10 mouse cellular contexts compared by ENCODE assay signal in genomic region chr13:51800921-51801320, GRCm38 (mm10). TPM values are rescaled to one million over a fixed set of nuclear protein-coding genes. Genes with fewer than 3 reads are reported as not detected.
A peak's percentile ranks its signal among the peaks of the same experiment; 100 is the strongest.
DNase-seq lines count a peak whose midpoint lies in the region; ATAC-seq and TF ChIP-seq lines count a peak whose summit lies in the region.
"Had no signal": no experiment of that assay in that cellular context is flagged by ENCODE, and none has a peak within 500 bp of the region (broad histone marks: within the 10 kb centered on the region; RNA-seq: fewer than 3 reads in every experiment).

No protein-coding gene starts in this region.

- H3K4me1 ChIP-seq in midbrain, postnatal 0 days (ENCODE audit: insufficient read depth, low read length): no peaks in the 10 kb centered on the region
- H3K4me1 ChIP-seq in midbrain, embryonic 15.5 days: peaks cover 8% of the 10 kb centered on the region

- TF ChIP-seq CTCF in midbrain, postnatal 0 days (IDR thresholded peaks at IDR 0.05): no peak

- no peak overlapping the region for H3K4me2 ChIP-seq in midbrain, postnatal 0 days (ENCODE audit: low read depth, low read length, poor library complexity, severe bottlenecking)
- H3K4me2 ChIP-seq in midbrain, embryonic 15.5 days: no peak overlapping the region
- H3K4me2 ChIP-seq: embryonic facial prominence, embryonic 15.5 days had no signal

- no peak for ATAC-seq in cerebellum, adult (ENCODE audit: insufficient number of reproducible peaks, low FRiP score, low TSS enrichment)
- ATAC-seq in midbrain, postnatal 0 days (ENCODE audit: low FRiP score): no peak
- no peak for ATAC-seq in midbrain, embryonic 15.5 days (replicated peaks)
- peak; percentile 48 for ATAC-seq in monocyte, adult 5-6 weeks (replicated peaks; ENCODE audit: insufficient number of reproducible peaks, low FRiP score, low TSS enrichment, poor library complexity, severe bottlenecking)

- no peaks in the 10 kb centered on the region for H3K9me3 ChIP-seq in midbrain, postnatal 0 days (ENCODE audit: low read length)
- H3K9me3 ChIP-seq in midbrain, embryonic 15.5 days: no peaks in the 10 kb centered on the region
- H3K9me3 ChIP-seq: embryonic facial prominence, embryonic 15.5 days had no signal

- peak; percentile 26 for DNase-seq in cerebellum, adult 9-11 months
- DNase-seq in midbrain, postnatal 0 days (ENCODE audit: low spot score): peak; percentile 47
- peak; percentile 61 for DNase-seq in yolk sac, embryonic 10.5 days (ENCODE audit: low spot score)
- DNase-seq in right cerebral cortex, postnatal 14 days: no peak
- no peak for DNase-seq in kidney, adult 11 months
- DNase-seq: heart, postnatal 4 days had no signal

- no peaks in the 10 kb centered on the region for H3K27me3 ChIP-seq in midbrain, postnatal 0 days (ENCODE audit: insufficient read depth, low read length)
- no peaks in the 10 kb centered on the region for H3K27me3 ChIP-seq in midbrain, embryonic 15.5 days (replicated peaks)
- H3K27me3 ChIP-seq: embryonic facial prominence, embryonic 15.5 days had no signal

- 66% methylated on average over 9 of the region's 9 CpGs for WGBS in midbrain, postnatal 0 days
- WGBS in midbrain, embryonic 15.5 days: 67% methylated on average over 9 of the region's 9 CpGs

- H3K9ac ChIP-seq in midbrain, postnatal 0 days (replicated peaks; ENCODE audit: low read length, poor library complexity, severe bottlenecking): no peak overlapping the region
- no peak overlapping the region for H3K9ac ChIP-seq in midbrain, embryonic 15.5 days
- H3K9ac ChIP-seq: embryonic facial prominence, embryonic 15.5 days had no signal

- H3K36me3 ChIP-seq in midbrain, postnatal 0 days (ENCODE audit: insufficient read depth, low read length): no peaks in the 10 kb centered on the region
- no peaks in the 10 kb centered on the region for H3K36me3 ChIP-seq in midbrain, embryonic 15.5 days (replicated peaks)
- H3K36me3 ChIP-seq: embryonic facial prominence, embryonic 15.5 days had no signal

- H3K27ac ChIP-seq in midbrain, postnatal 0 days (ENCODE audit: low read depth, low read length): no peak overlapping the region
- no peak overlapping the region for H3K27ac ChIP-seq in midbrain, embryonic 15.5 days
- H3K27ac ChIP-seq: embryonic facial prominence, embryonic 15.5 days had no signal

- no peak overlapping the region for H3K4me3 ChIP-seq in midbrain, postnatal 0 days (ENCODE audit: low read depth, low read length)
- H3K4me3 ChIP-seq in midbrain, embryonic 15.5 days: no peak overlapping the region
- H3K4me3 ChIP-seq: embryonic facial prominence, embryonic 15.5 days had no signal

RNA-seq across cellular contexts. Expression of gene Sema4d, which starts 7.4 kb away (rescaled TPM):
- 19.3 and 19.8 TPM in 2 replicates for total RNA-seq in midbrain, postnatal 0 days (2014; rRNA removed)
- polyA plus RNA-seq in midbrain, postnatal 0 days (2015; fragmentation: Nextera tagmentation; extraction: Ambion mirVana): 13.6 and 13.7 TPM in 2 replicates
- 13.4 and 15.1 TPM in 2 replicates for polyA plus RNA-seq in midbrain, embryonic 15.5 days (2015; fragmentation: Nextera tagmentation; extraction: Ambion mirVana)
- 134 to 201 TPM (median 136 TPM) in 3 replicates for total RNA-seq in monocyte, adult 5-6 weeks (2017)

RNA-seq across cellular contexts. Expression of gene Gadd45g, which starts 45.6 kb away (rescaled TPM):
- 7.3 and 10.3 TPM in 2 replicates for total RNA-seq in midbrain, postnatal 0 days (2014; rRNA removed)
- polyA plus RNA-seq in midbrain, postnatal 0 days (2015; fragmentation: Nextera tagmentation; extraction: Ambion mirVana): 20.4 and 23.3 TPM in 2 replicates
- polyA plus RNA-seq in midbrain, embryonic 15.5 days (2015; fragmentation: Nextera tagmentation; extraction: Ambion mirVana): 56.2 and 69.1 TPM in 2 replicates
- total RNA-seq in monocyte, adult 5-6 weeks (2017): 17.5 to 34.3 TPM (median 24.0 TPM) in 3 replicates

Comparison
In these comparisons a context has a peak if more than half of its experiments do, and no peak if none do; other contexts are left out.
1. DNase-seq: peak in cerebellum, adult 9-11 months (single experiment), midbrain, postnatal 0 days (single experiment) and yolk sac, embryonic 10.5 days (single experiment); none in right cerebral cortex, postnatal 14 days (single experiment) and kidney, adult 11 months (single experiment).